Mouse (Mus musculus): ENCODE measurements around the gene Wnt5a. TPM values are rescaled to one million over a fixed set of nuclear protein-coding genes. Genes with fewer than 3 reads are reported as not detected.

The Wnt5a gene
- polyA plus RNA-seq, 1 experiment, result not detected

DNA sequence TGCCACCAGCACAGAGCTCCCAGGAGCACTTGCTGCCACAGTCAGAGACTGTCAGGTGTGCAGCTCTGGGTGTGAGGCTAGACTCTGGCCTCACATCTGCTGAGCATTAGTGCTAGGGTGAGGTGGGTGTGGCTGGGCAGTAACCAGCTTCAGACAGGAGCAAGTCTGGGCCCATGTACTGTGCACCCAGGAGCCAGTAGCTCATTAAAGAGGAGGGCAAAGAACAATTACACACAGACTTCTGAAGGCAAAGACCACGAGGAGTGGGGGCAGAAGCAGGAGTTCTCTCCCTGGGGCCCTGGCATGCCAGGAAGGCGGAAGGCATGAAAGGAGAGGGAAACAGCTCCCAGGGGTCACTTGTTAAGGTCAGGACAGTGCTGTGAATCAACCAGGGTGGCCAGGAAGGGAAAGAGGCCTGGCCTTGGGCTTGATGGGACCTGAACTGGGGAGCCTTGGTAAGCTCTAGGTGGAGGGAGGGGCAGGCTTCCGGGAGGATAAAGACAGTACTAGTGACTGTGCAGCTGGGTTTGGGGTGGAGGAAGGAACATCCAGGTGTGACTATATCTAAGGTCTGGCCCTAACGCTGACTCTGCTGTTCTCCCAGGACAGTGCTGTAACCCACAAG is 37.7 kb downstream of the Wnt5a start:
- TF ChIP-seq FLI1 (IDR thresholded peaks at IDR 0.05; ENCODE audit: low read length) (no peak), GATA1 (IDR thresholded peaks at IDR 0.05; ENCODE audit: borderline replicate concordance, low read length) (no peak)
- H3K4me3 ChIP-seq (replicated peaks), result no peak overlapping the region
- no peaks in the 10 kb centered on the region for H3K36me3 ChIP-seq (replicated peaks; ENCODE audit: low read length)
- peaks cover 14% of the 10 kb centered on the region for H3K9me3 ChIP-seq
- no peaks in the 10 kb centered on the region for H3K4me1 ChIP-seq
- no peaks in the 10 kb centered on the region for H3K27me3 ChIP-seq (replicated peaks)

DNA sequence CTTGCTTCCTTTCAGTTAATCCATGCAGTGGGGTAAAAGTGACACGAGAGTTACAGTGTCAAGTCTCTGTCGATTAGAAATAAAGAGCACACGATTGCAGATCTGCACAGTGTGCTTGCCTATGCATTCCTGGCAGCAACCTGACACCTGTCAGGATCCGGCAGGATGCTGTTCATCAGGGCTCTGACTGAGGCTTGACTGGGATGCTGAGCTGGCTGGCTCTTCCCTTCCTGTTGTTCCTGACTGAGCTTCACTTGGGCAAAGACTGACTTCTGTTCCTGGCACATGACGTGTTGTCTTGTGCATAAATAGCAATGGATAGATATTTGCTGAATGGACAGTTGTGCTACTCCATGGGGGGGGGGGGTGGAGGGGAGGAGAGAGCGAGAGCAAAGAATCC is 57.3 kb downstream of the Wnt5a start:
- Histone ChIP-seq H3K9me3 (peaks cover 3% of the 10 kb centered on the region; the same call in 1 of the 2 replicates), H3K4me1 (no peaks in the 10 kb centered on the region), H3K27me3 (replicated peaks) (no peaks in the 10 kb centered on the region), H3K36me3 (replicated peaks; ENCODE audit: low read length) (no peaks in the 10 kb centered on the region), H3K4me3 (replicated peaks) (no peak overlapping the region)
- no peak for TF ChIP-seq FLI1 (IDR thresholded peaks at IDR 0.05; ENCODE audit: low read length)
- TF ChIP-seq GATA1 (IDR thresholded peaks at IDR 0.05; ENCODE audit: borderline replicate concordance, low read length), result no peak
